Mouse (Mus musculus) spleen, adult 2 months (tissue): ENCODE results near the gene Gm21983.

ENCODE experiments used
- CTCF ChIP-seq: fragments of 200-500 bp; IDR thresholded peaks from 2 replicates; pipeline ENCODE4 v1.5.1; 2011; ENCODE audit warnings: mild to moderate bottlenecking, inconsistent platforms; ENCODE audit not compliant: insufficient read depth, insufficient read length, insufficient replicate concordance; ENCODE audit errors: extremely low read depth
- POLR2A ChIP-seq: fragments of 200-500 bp; IDR thresholded peaks from 2 replicates; pipeline ENCODE4 v1.6.1; 2011; ENCODE audit warnings: low read depth, low read length, inconsistent platforms

DNA sequence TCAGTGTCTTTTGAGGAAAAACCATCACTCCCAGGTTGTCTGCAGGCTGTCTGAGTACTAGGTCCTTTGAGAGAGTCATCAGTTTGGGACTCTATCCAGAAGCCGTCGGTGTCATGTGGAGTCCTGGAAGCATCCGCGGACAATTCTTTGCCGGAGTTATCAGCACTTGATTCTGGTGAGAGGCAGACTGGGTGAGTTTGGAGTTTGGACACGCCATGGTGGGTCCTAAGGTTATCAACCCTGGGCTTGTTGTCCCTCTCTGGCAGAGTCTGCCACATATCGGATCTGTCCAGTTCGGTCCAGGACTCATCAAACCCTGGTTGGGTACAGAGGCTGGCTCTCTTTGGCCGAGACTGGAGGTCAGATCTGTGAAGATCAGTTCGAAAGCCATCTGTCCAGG is 46.8 kb upstream of the Gm21983 start:
- TF ChIP-seq CTCF (no peak), POLR2A (no peak)
